In genomic region chr11:103051249-103051691, GRCm38 (mm10) we compare ENCODE assay signal across 8 mouse cellular contexts. TPM values are rescaled to one million over a fixed set of nuclear protein-coding genes. Genes with fewer than 3 reads are reported as not detected.
DNase-seq lines count a peak whose midpoint lies in the region; ATAC-seq and TF ChIP-seq lines count a peak whose summit lies in the region.

No protein-coding gene starts in this region.

- H3K27me3 ChIP-seq in heart, embryonic 11.5 days (ENCODE audit: control insufficient read depth, insufficient read depth, low read length), result no peaks in the 10 kb centered on the region
- H3K27me3 ChIP-seq in lung, postnatal 0 days (replicated peaks; ENCODE audit: insufficient read depth, low read length), result no peaks in the 10 kb centered on the region
- H3K27me3 ChIP-seq in midbrain, embryonic 14.5 days (ENCODE audit: control insufficient read depth, insufficient read depth, low read length), result no peaks in the 10 kb centered on the region

- TF ChIP-seq EP300 in lung, postnatal 0 days (IDR thresholded peaks at IDR 0.05), result no peak

- H3K4me3 ChIP-seq in heart, embryonic 11.5 days (ENCODE audit: low read depth, low read length), result no peak overlapping the region
- H3K4me3 ChIP-seq in lung, postnatal 0 days (ENCODE audit: low read depth, low read length), result no peak overlapping the region
- no peak overlapping the region for H3K4me3 ChIP-seq in midbrain, embryonic 14.5 days (replicated peaks; ENCODE audit: low read depth, low read length)

- H3K9me3 ChIP-seq in heart, embryonic 11.5 days (replicated peaks; ENCODE audit: control insufficient read depth, low read length), result no peaks in the 10 kb centered on the region
- no peaks in the 10 kb centered on the region for H3K9me3 ChIP-seq in lung, postnatal 0 days (ENCODE audit: low read length)
- H3K9me3 ChIP-seq in midbrain, embryonic 14.5 days (ENCODE audit: control insufficient read depth, low read length), result no peaks in the 10 kb centered on the region

- peak; percentile 52; the same call in 1 of the 2 replicates for ATAC-seq in heart, embryonic 11.5 days (replicated peaks; ENCODE audit: insufficient number of reproducible peaks, low FRiP score, low TSS enrichment)
- ATAC-seq in lung, postnatal 0 days, result peak; percentile 94
- ATAC-seq in midbrain, embryonic 14.5 days (ENCODE audit: low FRiP score, low TSS enrichment), result no peak

- H3K27ac ChIP-seq in heart, embryonic 11.5 days (ENCODE audit: low read depth, low read length), result peak overlapping the region; percentile 80
- H3K27ac ChIP-seq in lung, postnatal 0 days (ENCODE audit: low read length), result peak overlapping the region; percentile 49; the same call in 1 of the 2 replicates
- H3K27ac ChIP-seq in midbrain, embryonic 14.5 days (replicated peaks; ENCODE audit: low read depth, low read length), result no peak overlapping the region

- H3K4me1 ChIP-seq in heart, embryonic 11.5 days (ENCODE audit: control insufficient read depth, insufficient read depth, low read length), result peaks cover 8% of the 10 kb centered on the region
- H3K4me1 ChIP-seq in lung, postnatal 0 days (ENCODE audit: insufficient read depth, low read depth, low read length), result no peaks in the 10 kb centered on the region
- no peaks in the 10 kb centered on the region for H3K4me1 ChIP-seq in midbrain, embryonic 14.5 days (ENCODE audit: control insufficient read depth, insufficient read depth, low read length)

- H3K4me2 ChIP-seq in heart, embryonic 11.5 days, result no peak overlapping the region
- H3K4me2 ChIP-seq in lung, postnatal 0 days (replicated peaks; ENCODE audit: low read depth, low read length), result no peak overlapping the region
- no peak overlapping the region for H3K4me2 ChIP-seq in midbrain, embryonic 14.5 days (ENCODE audit: low read length)

- TF ChIP-seq CTCF in lung, postnatal 0 days (IDR thresholded peaks at IDR 0.05), result peak; percentile 1; the same call in 1 of the 2 replicates

- peaks cover 19% of the 10 kb centered on the region for H3K36me3 ChIP-seq in heart, embryonic 11.5 days (ENCODE audit: control insufficient read depth, insufficient read depth, low read length)
- H3K36me3 ChIP-seq in lung, postnatal 0 days (ENCODE audit: insufficient read depth, low read length), result peaks cover 16% of the 10 kb centered on the region; the same call in 1 of the 2 replicates
- H3K36me3 ChIP-seq in midbrain, embryonic 14.5 days (ENCODE audit: control insufficient read depth, insufficient read depth, low read length), result peaks cover 61% of the 10 kb centered on the region

- DNase-seq in ovary, postnatal 36 days (ENCODE audit: low spot score), result peak; percentile 38
- DNase-seq in ovary, postnatal 10 days (ENCODE audit: low spot score), result no peak
- peak; percentile 81 for DNase-seq in brain, adult 2 months (ENCODE audit: low read depth, low spot score)
- DNase-seq in lung, postnatal 0 days (ENCODE audit: low spot score), result peak; percentile 90
- no peak for DNase-seq in spleen, postnatal 10 days (ENCODE audit: low spot score in 2 of 2)
- DNase-seq in midbrain, embryonic 14.5 days, result no peak
- no peak for DNase-seq in kidney, adult 18-20 months

- WGBS in heart, embryonic 11.5 days (ENCODE audit: insufficient replicate concordance), result 19% methylated on average over 8 of the region's 8 CpGs
- 18% methylated on average over 8 of the region's 8 CpGs for WGBS in lung, postnatal 0 days
- WGBS in midbrain, embryonic 14.5 days, result 89% methylated on average over 8 of the region's 8 CpGs

- no peak overlapping the region for H3K9ac ChIP-seq in heart, embryonic 11.5 days (ENCODE audit: low read depth, low read length)
- H3K9ac ChIP-seq in lung, postnatal 0 days (replicated peaks; ENCODE audit: low read depth), result no peak overlapping the region
- H3K9ac ChIP-seq in midbrain, embryonic 14.5 days (replicated peaks; ENCODE audit: low read length), result no peak overlapping the region

RNA-seq across cellular contexts. Expression of gene Dcakd, which starts 23.1 kb away (rescaled TPM):
- polyA plus RNA-seq in heart, embryonic 11.5 days (2014; fragmentation: Nextera tagmentation; extraction: Ambion mirVana), result 135 and 141 TPM in 2 replicates
- polyA plus RNA-seq in lung, postnatal 0 days (2015; fragmentation: Nextera tagmentation; extraction: Ambion mirVana), result 43.5 and 51.1 TPM in 2 replicates
- polyA plus RNA-seq in midbrain, embryonic 14.5 days (2014; fragmentation: Nextera tagmentation; extraction: Ambion mirVana), result 183 and 209 TPM in 2 replicates

RNA-seq across cellular contexts. Expression of gene Nmt1, which starts 23.3 kb away (rescaled TPM):
- 49.4 and 53.4 TPM in 2 replicates for polyA plus RNA-seq in heart, embryonic 11.5 days (2014; fragmentation: Nextera tagmentation; extraction: Ambion mirVana)
- 50.5 and 52.1 TPM in 2 replicates for polyA plus RNA-seq in lung, postnatal 0 days (2015; fragmentation: Nextera tagmentation; extraction: Ambion mirVana)
- 30.7 and 38.0 TPM in 2 replicates for polyA plus RNA-seq in midbrain, embryonic 14.5 days (2014; fragmentation: Nextera tagmentation; extraction: Ambion mirVana)

RNA-seq across cellular contexts. Expression of gene Plcd3, which starts 50.2 kb away (rescaled TPM):
- 3.0 and 3.5 TPM in 2 replicates for polyA plus RNA-seq in heart, embryonic 11.5 days (2014; fragmentation: Nextera tagmentation; extraction: Ambion mirVana)
- polyA plus RNA-seq in lung, postnatal 0 days (2015; fragmentation: Nextera tagmentation; extraction: Ambion mirVana), result 3.7 and 3.8 TPM in 2 replicates
- 0.92 and 1.8 TPM in 2 replicates for polyA plus RNA-seq in midbrain, embryonic 14.5 days (2014; fragmentation: Nextera tagmentation; extraction: Ambion mirVana)

RNA-seq across cellular contexts. Expression of gene Acbd4, which starts 50.2 kb away (rescaled TPM):
- polyA plus RNA-seq in heart, embryonic 11.5 days (2014; fragmentation: Nextera tagmentation; extraction: Ambion mirVana), result 11.2 and 11.8 TPM in 2 replicates
- 28.8 and 34.5 TPM in 2 replicates for polyA plus RNA-seq in lung, postnatal 0 days (2015; fragmentation: Nextera tagmentation; extraction: Ambion mirVana)
- 8.0 and 8.4 TPM in 2 replicates for polyA plus RNA-seq in midbrain, embryonic 14.5 days (2014; fragmentation: Nextera tagmentation; extraction: Ambion mirVana)

Comparison
In these comparisons a context has a peak if more than half of its experiments do, and no peak if none do; other contexts are left out.
1. DNase-seq: peak in ovary, postnatal 36 days (single experiment), brain, adult 2 months (single experiment) and lung, postnatal 0 days (single experiment); none in ovary, postnatal 10 days (single experiment), spleen, postnatal 10 days (0 of 2), midbrain, embryonic 14.5 days (single experiment) and kidney, adult 18-20 months (single experiment).